Mouse (Mus musculus) bone marrow, adult 2 months (tissue): Measurements from ENCODE around the gene Vezf1. TPM values are rescaled to one million over a fixed set of nuclear protein-coding genes. Genes with fewer than 3 reads are reported as not detected.

Experiments used
- H3K27ac ChIP-seq: fragments of 200-500 bp; 2 replicates; pipeline ENCODE4 v1.5.1; 2012; ENCODE audit warnings: low read depth, mild to moderate bottlenecking, control low read depth, inconsistent platforms, low read length; ENCODE audit not compliant: control insufficient read depth, poor library complexity, insufficient read depth
- H3K4me1 ChIP-seq: fragments of 200-500 bp; 2 replicates; pipeline ENCODE4 v1.6.1; 2011; ENCODE audit warnings: low read length; ENCODE audit not compliant: control insufficient read depth, insufficient read depth
- H3K4me3 ChIP-seq: fragments of 200-500 bp; replicated peaks from 2 replicates; pipeline ENCODE3; 2011; ENCODE audit warnings: mild to moderate bottlenecking, low read depth, low read length, control low read depth; ENCODE audit not compliant: control insufficient read depth
- CTCF ChIP-seq: fragments of 200-500 bp; IDR thresholded peaks from 2 replicates; pipeline ENCODE4 v1.5.1; 2011; ENCODE audit warnings: low read length, control low read depth; ENCODE audit not compliant: control insufficient read depth, insufficient read depth
- POLR2A ChIP-seq: fragments of 200-500 bp; IDR thresholded peaks from 2 replicates; pipeline ENCODE4 v1.6.1; 2011; ENCODE audit warnings: low read depth, mild to moderate bottlenecking, control low read depth, low read length, borderline replicate concordance; ENCODE audit not compliant: control insufficient read depth
- WGBS: fragments of 180-500 bp; shearing (Covaris S2); methylation state at CpG from one replicate; pipeline ENCODE4 v1.1.7; 2018; 5-methylcytosine and 5-hydroxymethylcytosine counted together
- polyA plus RNA-seq: library from polyadenylated mRNA; stranded (reverse); fragments of >200 nt; gene quantifications from 2 replicates; pipeline ENCODE4 v1.2.4, GENCODE M21; 2011; ENCODE audit warnings: low replicate concordance; ENCODE audit not compliant: missing spikeins, insufficient read depth, insufficient read length

The Vezf1 gene
- polyA plus RNA-seq, 1 experiment, result 16.7 TPM

DNA sequence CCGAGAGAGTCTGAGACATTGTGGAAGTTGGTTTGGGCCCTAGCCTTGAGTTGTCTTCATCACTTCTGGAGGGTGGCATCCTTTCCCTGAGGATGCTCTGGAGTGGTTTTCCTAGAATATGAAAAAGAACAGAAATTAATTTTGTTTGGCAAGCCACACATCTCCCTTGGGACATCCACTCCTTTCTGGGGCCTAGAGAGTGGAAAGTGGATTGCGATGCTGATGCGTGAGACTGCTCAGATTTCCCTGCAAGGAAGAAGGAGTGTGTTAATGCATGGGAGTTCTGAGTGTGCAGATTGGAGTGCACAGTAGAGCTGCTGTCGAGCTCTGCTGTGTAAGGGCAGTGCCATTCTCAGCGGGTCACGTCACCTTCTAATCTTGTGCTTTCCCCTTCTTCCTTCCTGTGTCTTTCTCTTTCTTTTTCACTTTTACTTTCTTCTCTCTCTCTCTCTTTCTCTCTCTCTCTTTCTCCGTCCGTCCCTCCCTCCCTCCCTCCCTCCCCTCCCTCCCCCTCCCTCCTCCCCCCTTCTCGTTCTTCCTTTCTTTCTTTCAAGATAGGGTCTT lies 42.0 kb downstream of the Vezf1 start:
- Histone ChIP-seq H3K27ac (no peak overlapping the region), H3K4me3 (no peak overlapping the region), H3K4me1 (peaks cover 5% of the 10 kb centered on the region)
- TF ChIP-seq POLR2A, result no peak
- no peak for TF ChIP-seq CTCF
- 55% methylated on average over 9 of the region's 9 CpGs for WGBS

DNA sequence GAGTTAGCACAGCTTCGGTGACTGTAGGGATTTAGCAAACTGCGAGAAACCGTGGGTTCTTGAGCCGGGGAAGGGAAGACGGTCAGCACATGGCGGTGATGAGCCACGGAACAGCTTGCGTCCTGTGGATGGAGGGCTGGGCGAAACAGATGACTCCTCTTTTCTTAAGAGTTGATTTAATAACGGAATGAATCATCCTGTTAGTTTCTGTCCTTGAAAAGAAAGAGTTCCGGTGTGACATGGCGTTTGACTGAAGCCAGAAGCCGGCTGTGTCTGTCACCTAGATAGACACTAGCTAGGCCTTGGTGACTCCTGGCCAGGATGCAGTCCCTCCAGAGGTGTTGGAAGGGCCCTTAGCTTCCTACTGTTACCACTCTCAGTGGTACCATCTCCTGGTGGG lies 44.0 kb downstream of the Vezf1 start:
- WGBS, result 88% methylated on average over 13 of the region's 13 CpGs
- Histone ChIP-seq H3K4me3 (no peak overlapping the region), H3K27ac (no peak overlapping the region), H3K4me1 (peaks cover 5% of the 10 kb centered on the region)
- TF ChIP-seq CTCF (no peak), POLR2A (no peak)

DNA sequence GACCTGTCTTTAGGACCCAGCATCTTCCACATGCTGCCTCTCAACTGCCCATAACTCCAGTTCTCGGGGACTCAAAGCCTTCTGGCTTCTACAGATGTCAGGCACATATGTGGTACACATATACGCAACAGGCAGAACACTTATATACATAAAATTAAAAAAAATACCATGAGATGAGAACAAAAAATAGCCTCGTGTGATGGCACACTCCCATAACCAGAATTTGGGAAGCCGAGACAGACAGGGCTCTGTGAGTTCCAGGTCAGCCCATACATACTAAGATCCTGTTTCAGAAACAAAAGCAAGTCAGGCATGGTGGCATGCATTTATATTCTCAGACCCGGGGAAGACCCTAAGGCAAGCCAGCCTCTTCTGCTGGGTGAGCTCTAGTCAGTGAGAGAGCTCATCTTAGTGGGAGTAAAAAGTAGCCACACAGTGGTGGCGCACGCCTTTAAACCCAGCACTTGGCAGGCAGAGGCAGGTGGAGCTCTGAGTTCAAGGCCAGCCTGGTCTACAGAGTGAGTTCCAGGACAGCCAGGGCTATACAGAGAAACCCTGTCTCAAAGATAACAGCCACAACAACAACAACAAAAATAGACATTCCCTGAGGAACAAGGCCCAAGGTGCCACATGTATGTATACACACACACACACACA lies 44.7 kb downstream of the Vezf1 start:
- Histone ChIP-seq H3K4me3 (no peak overlapping the region), H3K4me1 (peaks cover 2% of the 10 kb centered on the region; the same call in 1 of the 2 replicates), H3K27ac (no peak overlapping the region)
- WGBS, result 77% methylated on average over 7 of the region's 7 CpGs
- TF ChIP-seq CTCF (no peak), POLR2A (no peak)

DNA sequence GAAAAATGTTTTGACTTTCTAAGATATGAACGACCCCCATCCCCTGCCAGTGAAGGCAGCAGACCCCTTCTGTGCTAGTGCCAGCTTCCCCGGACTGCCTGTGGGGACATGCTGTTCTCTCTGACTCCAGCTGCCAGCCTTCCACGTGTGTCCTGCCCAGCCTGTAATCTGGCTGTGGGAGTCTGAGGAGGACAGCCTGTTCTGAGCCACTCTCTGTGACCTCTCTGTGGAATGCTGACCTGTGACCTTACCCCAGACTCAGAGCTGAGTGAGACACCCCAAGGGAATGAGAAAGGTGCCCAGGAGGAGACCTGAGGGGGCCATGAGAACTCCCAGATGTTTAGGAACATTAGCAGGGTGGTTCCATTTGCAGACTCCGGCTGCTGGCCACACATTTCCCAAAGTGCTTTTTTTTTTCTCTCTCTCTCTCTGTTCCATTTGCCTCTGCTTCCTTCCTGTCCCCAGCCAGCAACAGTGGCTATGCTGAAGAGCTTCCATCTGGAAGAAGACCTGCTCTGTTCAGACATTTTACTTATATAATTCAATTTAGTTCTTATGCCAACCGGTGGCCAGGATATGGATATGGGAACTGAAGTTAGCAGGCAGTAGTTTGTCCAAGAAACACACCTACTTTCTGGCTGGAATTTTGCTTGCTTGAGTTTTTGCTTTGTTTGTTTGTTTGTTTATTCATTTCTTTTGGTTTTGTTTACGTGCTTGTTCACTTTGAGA lies 45.6 kb downstream of the Vezf1 start:
- TF ChIP-seq CTCF, result no peak

DNA sequence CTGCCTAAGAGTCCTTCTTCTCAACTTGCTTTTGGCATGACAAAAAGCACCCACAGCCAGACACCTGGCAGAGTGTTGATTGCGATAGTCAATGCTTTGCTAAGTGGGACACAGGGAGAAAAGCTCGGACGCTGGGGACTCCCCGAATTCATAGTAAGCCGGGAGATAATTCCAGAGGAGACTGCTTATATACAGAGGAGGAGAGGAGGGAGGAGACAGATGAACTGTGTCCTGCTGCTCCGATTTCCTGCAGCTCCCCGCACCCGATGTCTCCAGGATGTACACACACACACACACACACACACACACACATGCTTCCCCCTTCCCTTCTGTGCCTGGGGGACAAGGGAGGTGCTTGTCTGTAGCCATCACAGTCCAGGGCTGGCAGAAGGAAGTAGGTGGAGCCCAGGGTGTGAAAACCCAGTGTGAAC lies 46.8 kb downstream of the Vezf1 start:
- peaks cover 2% of the 10 kb centered on the region; the same call in 1 of the 2 replicates for H3K4me1 ChIP-seq
- 5% methylated on average over 8 of the region's 8 CpGs for WGBS
- no peak for TF ChIP-seq POLR2A
- TF ChIP-seq CTCF, result no peak
- no peak overlapping the region for H3K27ac ChIP-seq
- H3K4me3 ChIP-seq, result no peak overlapping the region

More for the DNA sequence above, 45.6 kb downstream of the Vezf1 start:
- no peak overlapping the region for H3K4me3 ChIP-seq
- no peak overlapping the region for H3K27ac ChIP-seq
- H3K4me1 ChIP-seq, result peaks cover 2% of the 10 kb centered on the region; the same call in 1 of the 2 replicates
- WGBS, result 65% methylated on average over 6 of the region's 6 CpGs

DNA sequence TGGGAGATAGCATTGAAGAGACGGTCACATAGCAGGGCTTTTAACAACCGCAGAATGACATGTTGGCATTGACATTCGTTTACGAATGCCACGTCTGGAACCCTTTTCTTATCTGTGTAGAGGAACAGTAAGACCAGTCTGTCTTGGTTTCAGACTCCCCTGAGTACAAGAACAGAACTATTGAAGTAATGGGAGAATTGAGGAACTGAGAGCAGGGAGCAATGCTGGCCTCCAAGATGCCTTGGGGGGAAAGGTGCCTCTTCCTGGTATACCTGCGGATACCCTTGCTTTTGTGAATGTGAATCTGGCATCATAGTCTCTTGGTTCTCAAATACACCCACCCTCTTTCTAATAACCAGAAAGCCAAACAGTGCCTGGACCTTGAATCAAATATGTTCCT lies 48.5 kb downstream of the Vezf1 start:
- Histone ChIP-seq H3K27ac (no peak overlapping the region), H3K4me3 (no peak overlapping the region), H3K4me1 (peaks cover 2% of the 10 kb centered on the region; the same call in 1 of the 2 replicates)
- TF ChIP-seq POLR2A (no peak), CTCF (no peak)
- WGBS, result 26% methylated on average over 6 of the region's 6 CpGs

DNA sequence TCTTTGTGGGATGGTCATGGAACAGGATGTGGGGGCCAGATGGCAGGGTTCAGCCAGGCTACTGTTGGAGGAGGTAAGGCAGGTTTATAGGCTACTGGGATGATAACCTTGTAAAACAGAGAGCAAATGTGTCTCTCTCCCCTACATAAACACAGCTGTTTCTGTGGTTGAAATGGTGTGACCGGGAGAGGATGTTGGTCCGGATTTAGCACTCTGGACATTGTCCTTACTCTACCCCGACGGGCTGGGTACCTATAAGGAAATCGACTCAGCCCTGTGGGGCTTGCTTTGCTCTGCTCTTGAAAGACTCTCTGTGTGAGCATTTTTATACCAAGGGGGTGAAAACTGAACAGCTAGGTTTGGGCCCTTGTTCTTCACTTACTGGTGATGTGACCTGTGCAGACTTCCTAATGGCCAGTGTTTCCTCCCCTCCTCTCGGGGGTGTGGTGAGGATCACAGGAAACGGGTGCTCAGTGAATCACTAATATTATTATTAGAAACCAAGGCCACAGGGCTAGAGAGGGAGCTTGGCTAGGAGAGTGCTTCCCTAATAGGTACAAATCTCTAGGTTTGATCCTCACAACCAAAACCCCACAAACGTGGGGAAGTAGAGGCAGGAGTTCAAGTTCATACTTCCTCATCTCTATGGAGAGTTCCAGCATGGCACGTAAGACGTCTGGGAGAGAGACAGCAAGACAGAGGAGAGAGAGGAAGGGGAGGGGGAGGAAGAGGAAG lies 49.4 kb downstream of the Vezf1 start:
- no peak overlapping the region for H3K4me3 ChIP-seq
- peaks cover 2% of the 10 kb centered on the region; the same call in 1 of the 2 replicates for H3K4me1 ChIP-seq
- H3K27ac ChIP-seq, result no peak overlapping the region
- WGBS, result 20% methylated on average over 10 of the region's 10 CpGs
- no peak for TF ChIP-seq CTCF
- no peak for TF ChIP-seq POLR2A

DNA sequence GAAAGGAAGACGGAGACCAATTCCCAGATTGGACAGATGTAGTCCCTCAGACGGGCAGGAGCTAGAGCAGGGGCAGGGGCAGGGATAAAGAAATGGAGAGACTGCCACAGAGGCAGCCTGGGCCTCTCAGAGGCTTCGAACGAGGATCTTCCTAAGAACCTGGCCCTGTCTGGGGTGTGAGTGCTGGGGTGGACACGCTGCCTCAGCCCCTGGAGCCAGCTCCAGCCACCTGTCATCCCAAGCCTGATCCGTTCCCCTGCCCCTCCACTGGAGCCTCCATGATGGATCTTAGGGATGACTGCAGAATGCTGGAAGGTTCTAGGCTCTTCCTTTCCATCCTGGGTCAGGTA lies 50.0 kb downstream of the Vezf1 start:
- no peak overlapping the region for H3K27ac ChIP-seq
- no peak overlapping the region for H3K4me3 ChIP-seq
- WGBS, result 69% methylated on average over 6 of the region's 6 CpGs
- no peak for TF ChIP-seq POLR2A
- no peak for TF ChIP-seq CTCF
- peaks cover 2% of the 10 kb centered on the region; the same call in 1 of the 2 replicates for H3K4me1 ChIP-seq
